Mouse (Mus musculus): ENCODE results near the gene Zbtb40. TPM values are rescaled to one million over a fixed set of nuclear protein-coding genes. Genes with fewer than 3 reads are reported as not detected.

The Zbtb40 gene
- total RNA-seq, 2 experiments from 2014 or later, result 5.8 to 8.4 TPM

GRCm38 (mm10) chr4:136942761-136943160, 105.8 kb downstream of the Zbtb40 start:
- intact Hi-C loops (cut with DNase I), result no loop called here
- peak; percentile 13 to 32 for DNase-seq

GRCm38 (mm10) chr4:136937935-136938334, 110.7 kb downstream of the Zbtb40 start:
- DNase-seq, result no peak
- intact Hi-C loops (cut with DNase I), result no loop called here

- intact Hi-C loops (cut with DNase I), result no loop called here
- DNase-seq, result no peak
Measured at GRCm38 (mm10) chr4:136937344-136937743, 111.3 kb downstream of the Zbtb40 start.

GRCm38 (mm10) chr4:136934746-136935613, 113.6 kb downstream of the Zbtb40 start:
- no peak for DNase-seq
- intact Hi-C loops (cut with DNase I), result no loop called here

- no peak for DNase-seq
- intact Hi-C loops (cut with DNase I), result no loop called here
Measured at GRCm38 (mm10) chr4:136930474-136930873, 118.1 kb downstream of the Zbtb40 start.

Other genes with a start within 250 kb of the Zbtb40 start
- gene Ephb2, start 212.8 kb downstream of the Zbtb40 start, total RNA-seq (2021), result under 1 TPM; 0.16 to 0.39 TPM
- 10 to 100 TPM; 39.8 to 72.6 TPM for gene C1qb, start 162.6 kb downstream of the Zbtb40 start, total RNA-seq (2021)
- gene C1qc, start 155.7 kb downstream of the Zbtb40 start, total RNA-seq (2021), result 10 to 100 TPM; 32.6 to 53.9 TPM
- gene C1qa, start 150.0 kb downstream of the Zbtb40 start, total RNA-seq (2021), result 10 to 100 TPM; 41.8 to 69.2 TPM
- not detected for gene Epha8, start 92.0 kb downstream of the Zbtb40 start, total RNA-seq (2021)
- gene Wnt4, start 228.7 kb upstream of the Zbtb40 start, total RNA-seq (2021), result under 1 TPM; 0.17 to 0.19 TPM